Mouse (Mus musculus) frontal cortex, postnatal 36 days (tissue): ENCODE measurements around the gene Camta1.

Experiments
- DNase-seq, 2 experiments: peaks; one replicate each; pipeline ENCODE4 v3.0.0; 2022; ENCODE audit warnings: low spot score in 2 of 2

The Camta1 gene

DNA sequence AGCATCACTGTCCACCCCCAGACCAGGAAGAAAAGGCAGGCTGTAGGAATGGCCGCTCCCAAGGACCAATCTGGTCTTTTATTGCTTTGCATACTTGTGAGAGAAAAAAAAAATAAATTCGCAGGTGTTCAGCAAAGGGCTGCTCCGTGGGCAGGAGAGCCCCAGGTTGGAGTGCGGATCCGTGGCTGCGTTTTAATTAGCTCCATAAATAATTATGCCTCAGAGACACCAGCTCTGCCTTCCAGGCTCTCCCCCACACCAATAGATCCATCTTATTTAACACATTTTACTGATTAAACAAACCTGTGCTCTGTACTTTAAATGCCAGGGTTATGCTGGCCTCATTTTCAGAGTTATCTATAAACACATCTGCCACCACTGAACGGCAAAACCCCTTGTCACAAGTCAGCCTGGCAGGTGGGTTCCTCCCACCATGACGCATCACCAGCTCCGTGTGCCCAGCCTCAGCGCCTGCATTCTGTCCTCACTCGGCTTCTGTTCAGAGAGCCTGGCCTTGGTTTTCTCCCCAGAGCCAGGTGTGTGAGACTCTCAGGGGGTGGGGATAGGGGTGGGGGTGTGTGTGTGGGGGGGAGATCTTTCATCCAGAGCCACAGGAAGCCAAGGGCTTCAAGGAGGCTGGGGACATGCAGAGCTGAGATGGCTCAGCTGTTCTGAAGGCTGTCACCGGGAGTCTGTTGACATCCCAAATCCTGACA, 475.5 kb downstream of the Camta1 start:
- DNase-seq: no peak

DNA sequence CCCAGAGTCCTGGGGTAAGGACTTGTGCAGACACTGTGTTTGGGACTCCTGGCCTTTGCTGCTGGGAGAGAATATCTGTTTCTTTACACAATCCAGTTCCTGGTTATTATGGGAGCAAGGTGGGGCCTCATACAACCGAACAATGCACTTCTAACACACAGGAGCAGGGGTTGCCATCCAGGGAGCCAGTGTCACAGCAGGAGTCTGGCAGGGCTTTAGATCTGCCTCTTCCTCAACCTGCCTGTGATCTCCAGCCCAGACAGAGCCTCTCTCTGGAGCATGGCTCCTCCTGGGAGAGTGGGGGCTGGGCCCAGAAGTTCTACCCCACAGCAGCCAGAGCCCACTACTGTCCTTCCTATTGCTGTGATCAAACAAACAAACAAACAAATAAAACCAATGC, 483.9 kb downstream of the Camta1 start:
- no peak for DNase-seq

DNA sequence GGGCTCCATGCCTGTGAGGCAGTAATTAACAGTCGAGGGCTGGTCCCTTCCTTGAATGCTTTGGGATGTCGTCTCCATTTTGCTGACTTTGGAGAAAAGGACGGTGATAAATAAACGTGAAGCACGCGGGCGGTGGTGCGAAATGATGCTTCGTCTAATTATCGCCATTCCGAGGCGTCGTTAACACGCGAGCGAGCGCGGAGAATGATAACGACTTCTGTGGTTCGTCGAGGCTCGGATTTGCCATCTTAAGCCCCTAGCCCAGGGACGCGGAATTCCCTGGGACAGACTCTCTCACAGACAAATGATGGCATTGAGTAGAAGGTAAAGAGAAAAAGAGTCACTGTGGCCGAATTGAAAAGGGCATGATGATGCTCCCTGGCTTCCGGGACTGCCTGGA, 485.4 kb downstream of the Camta1 start:
- DNase-seq: no peak

DNA sequence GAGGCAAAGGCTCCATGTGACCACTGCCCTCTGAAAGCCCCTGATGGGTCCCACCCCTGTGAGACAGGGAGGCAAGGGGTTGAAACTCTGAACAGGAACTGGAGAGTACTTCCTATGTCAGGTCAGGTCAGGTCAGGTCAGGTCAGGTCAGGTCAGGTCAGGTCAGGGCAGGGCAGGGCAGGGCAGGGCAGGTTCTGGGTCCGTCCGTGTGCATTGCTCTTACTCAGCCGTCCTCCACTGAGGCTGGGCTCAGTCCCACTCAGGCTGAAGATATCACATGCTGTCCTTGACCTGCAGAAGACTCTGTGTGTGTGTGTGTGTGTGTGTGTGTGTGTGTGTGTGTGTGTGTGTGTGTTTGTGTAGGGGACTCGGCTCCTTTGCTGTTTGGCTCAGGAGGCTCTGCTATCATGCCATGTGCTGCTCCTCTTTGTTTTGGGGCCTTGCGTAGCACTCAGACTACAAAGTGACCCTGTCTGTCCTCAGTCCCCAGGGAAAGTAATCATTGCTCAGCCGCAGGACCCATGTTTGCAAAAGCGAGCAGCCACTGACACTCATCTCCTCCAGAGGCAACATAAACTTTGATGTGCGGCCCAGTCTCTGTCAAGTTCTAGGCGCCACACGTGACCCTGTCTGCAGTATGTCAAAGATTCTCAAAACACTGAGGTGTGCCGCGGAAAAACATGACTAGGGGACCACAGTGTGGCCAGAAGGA, 488.7 kb downstream of the Camta1 start:
- DNase-seq: no peak

DNA sequence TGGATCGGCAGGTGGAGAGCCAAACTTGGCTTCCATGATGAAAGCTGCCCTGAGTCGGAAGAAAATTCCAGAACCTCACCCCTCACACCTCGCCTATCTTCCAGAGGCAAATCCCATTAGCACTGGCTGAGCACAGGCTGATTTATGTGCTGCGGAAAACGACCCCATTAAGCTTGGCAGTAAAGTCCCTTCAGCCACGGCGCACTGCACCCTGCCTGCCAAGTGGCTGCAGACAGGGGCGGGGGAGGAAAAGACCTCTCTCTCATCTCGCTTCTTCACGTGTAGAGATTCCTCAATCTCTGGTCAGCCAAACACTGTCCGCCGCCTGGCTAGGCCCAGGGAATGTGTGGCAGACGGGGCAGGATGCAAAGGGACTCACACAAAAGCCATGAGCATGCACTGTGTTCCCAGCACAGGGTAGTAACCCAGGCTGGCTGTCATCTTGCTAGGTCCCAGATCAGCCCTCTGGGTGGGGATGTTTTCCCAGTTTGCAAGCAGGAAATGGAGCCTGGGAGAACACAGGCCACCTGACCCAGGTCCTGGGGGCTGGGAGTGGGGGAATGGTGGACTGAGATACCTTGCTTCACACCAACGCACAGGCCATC, 494.6 kb downstream of the Camta1 start:
- DNase-seq: no peak

DNA sequence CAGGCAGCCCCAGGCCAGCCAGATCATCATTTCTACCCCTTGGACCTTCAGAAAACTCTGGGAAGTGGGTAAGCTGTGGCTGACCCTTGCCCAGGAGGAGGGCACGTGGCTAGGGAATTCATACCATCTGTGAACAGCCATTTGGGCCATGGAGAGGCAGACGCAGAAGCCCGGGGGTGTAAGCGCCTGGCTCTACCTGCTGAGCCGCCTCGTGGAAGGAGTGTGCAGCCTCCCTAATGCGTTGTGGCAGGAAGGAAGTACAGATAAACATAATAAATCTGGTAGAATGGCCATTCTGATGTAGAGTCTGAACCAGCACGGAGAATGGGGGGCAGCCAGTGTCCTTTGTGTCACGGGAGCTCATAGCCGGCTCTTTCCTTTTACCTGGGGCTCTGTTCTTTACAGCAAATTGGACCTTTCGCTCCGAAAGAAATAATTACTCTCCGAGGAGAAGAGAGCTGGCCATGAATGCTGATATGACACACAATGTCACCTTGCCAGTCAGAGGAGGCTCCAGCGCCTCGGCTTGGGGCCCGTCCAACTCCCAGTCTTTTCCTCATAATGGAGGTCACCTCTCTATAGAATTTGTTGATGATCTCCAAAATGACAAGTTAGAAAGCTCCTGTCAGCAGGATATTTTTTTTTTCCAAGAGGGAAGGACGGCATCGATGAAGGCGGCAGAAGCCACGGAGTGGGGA, 500.6 kb downstream of the Camta1 start:
- DNase-seq: no peak

DNA sequence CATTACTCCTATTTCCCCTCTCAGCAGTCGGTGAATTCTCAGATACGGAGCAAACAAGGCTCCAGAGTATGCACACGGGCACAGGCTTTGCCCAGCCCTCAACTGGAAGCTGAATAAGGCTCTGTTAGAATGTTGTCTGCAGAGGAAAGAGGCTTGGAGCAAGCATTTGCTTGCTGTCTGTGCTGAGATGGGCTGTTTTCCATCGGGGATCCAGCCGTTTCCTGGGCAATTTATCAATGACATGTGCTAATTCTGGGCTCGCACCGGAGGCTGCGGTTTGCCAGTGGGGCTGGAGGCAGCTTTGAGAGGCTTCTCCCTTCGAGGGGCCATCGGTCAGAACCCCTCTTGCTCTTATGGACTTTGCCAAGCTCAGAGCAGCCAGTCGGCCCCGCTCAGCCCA, 506.2 kb downstream of the Camta1 start:
- peak in 1 of 2 experiments; percentile 10 for DNase-seq

DNA sequence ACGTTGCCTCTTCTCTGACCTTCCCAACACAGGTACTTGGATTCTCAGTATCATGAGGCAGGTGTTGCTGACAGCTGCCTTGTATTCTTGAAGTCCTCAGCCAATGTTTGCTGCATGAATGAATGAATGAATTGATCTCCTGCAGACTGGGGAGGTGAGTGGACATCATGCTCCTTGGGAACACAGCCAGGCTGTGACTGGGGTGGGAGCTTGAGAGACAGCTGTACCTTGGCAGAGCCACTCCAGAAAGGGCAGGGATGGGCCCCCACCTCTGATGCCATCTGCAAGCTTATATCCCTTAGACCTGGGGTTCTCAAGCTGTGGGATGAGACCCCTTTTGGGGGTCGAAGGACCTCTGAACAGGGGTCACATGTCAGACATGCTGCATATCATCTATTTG, 508.9 kb downstream of the Camta1 start:
- DNase-seq: no peak

DNA sequence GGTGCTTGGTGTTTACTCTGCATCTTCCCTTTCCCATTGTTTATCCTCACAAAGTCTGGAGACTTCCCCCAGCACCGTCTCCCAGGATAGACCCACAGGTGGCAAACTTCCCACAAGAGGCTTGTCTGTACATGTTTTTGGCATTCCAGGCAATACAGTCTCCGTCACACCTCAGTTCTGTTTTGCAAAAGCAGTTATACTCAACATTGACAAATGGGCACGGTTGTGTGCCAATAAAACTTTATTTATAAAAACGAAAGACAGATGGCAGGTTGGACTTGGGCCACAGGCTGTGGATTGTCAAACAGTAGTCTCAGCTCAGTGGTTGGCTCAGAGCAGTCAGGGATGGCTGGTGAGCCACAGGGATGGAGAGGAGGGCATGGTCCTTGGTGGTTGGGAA, 509.4 kb downstream of the Camta1 start:
- DNase-seq: peak in 1 of 2 experiments; percentile 44

DNA sequence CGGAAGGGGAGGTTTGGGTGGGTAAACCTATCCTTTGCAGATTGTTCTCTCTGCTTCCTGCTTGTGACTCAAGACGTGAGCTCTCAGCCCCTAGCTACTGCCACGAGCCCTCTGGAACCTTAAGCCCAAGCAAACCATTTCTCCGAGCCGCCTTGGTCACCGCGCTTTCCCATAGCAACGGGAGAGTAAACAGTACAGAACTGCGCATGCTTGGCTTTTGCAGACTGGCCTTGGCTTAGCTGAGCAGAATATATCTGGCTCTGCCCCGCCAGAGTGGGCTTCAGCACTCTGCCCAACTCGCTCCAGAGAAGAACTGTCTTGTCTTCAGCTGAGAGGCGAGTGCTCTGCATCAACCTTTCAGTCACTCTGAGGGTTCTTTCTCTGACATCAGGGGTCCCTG, 509.9 kb downstream of the Camta1 start:
- DNase-seq: peak in 1 of 2 experiments; percentile 5

DNA sequence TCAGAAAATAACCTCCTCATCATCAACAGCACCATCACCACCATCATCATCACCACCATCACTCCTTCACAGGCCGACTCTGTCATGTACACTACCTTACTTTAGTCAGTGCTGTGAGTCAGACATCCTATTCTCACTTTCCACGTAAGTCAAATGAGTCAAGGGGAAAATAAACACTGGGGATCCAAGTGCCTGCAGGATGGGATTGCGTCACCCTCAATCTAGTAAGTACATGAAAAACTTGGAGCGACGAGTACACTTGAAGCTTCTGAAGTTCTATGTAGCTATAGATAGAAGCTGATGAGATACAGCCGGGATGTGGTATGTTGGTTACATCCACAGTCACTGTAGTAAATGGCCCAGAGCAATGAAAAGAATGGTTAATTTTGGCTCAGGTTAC, 514.1 kb downstream of the Camta1 start:
- DNase-seq: no peak

DNA sequence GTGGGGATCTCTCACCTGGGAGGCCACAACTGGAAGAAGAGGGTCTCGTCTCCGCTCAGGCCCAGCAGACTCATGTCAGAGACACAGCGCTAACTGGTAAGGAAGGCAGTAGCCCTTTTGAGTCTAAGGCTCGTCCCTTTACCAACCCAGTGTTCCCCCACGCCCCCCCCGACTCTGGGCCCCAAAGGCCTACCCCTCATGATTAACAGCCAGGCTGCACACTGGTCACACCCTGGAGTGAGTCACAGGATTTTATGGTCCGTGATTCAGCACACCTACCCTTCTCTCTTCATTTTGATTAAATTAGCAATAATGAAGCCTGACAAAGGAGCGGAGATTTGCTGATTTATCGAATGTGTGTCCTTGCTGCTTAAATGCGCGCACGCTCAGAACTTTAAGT, 515.0 kb downstream of the Camta1 start:
- no peak for DNase-seq

DNA sequence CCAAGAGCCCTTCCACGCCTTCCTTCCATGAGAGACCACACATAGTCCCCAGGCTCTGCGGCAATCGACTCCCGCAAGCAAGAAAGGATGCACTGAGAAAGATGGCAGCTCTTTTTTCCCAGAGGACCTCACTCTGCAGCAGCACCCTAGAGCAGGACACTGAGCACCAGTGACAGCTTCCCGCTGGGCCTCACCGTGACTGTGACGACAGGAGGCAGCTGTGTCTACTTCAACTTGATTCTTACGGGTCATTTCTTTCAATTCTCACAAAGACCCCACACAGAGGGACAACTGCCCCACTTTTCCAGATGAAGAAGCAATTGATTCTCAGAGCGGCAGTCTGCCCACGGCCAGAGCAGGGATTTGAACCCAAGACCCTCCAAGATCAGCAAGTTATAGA, 516.9 kb downstream of the Camta1 start:
- no peak for DNase-seq

DNA sequence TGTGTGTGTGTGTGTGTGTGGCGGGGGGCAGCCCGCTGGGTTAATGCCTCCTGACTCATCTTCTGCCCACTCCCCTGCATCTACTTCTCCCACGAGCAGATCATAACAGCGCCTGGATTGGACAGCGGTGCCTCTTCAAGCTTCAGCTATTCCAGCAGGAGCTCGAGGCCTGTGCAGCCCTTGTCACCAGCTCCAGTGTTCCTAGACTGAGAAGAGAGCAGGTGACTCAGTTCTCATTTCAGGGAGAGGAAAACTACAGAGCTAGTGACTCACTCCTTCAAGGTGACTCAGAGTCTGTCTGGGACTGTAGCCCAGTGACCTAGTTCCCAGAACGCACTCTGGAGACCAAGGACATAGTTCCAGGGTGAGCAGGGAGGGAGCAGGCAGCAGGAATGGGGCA, 522.3 kb downstream of the Camta1 start:
- DNase-seq: peak; percentile 53 to 58

DNA sequence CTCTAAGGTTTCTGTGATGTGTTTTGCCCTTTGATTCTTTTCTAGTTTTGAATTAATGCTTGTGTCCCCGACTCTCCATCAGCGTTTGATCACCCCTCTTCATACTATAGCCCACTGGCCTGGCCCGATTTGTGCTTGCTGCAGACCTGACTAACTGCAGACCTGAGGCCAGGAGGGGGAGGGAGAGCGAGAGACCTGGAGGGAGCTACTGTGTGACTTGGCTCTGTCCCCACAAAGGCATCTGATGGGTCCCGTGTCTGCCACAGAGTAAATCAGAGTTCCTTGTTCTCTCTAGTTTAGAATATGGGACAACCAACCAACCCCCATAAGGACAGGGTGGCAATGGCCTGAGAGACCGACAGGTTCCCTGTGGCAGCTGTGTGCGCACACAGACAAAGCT, 522.7 kb downstream of the Camta1 start:
- no peak for DNase-seq

DNA sequence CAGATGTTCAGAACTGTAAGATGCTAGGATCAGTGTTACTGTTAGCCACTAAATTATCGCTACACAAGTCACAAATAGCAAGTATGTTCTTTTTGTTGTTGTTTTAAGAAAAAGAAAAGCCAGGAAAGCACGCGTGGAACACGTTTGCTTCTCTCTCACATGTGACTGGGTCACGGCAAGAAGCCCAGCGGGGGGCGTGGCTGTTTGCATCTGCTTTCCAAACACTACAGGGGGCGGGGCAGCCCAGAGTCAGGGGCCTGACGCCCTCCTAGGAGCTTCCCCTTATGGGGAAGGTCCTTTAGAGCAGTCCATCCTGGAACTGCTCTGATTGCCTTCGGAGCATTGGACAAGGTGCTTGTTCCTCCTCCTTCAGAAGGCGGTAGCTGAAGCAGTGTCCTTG, 524.1 kb downstream of the Camta1 start:
- DNase-seq: no peak

DNA sequence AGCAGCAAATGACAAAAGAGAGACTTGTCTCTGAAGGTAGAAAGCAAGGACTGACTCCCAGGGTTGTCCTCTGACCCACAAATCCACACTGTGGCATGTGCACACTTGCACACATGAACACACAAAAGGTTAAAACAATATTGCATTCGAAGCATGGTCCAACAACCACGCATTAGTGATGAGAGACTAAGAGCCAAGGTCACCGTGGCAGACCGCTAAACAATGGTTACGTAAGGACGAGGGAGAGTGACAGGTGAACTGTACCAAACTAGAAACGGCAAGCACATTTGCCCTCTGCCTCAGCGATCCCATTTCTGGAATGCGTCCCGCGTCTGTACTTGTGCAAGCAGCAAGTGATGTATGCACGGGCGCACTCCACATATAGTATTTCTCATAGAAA, 525.3 kb downstream of the Camta1 start:
- no peak for DNase-seq

DNA sequence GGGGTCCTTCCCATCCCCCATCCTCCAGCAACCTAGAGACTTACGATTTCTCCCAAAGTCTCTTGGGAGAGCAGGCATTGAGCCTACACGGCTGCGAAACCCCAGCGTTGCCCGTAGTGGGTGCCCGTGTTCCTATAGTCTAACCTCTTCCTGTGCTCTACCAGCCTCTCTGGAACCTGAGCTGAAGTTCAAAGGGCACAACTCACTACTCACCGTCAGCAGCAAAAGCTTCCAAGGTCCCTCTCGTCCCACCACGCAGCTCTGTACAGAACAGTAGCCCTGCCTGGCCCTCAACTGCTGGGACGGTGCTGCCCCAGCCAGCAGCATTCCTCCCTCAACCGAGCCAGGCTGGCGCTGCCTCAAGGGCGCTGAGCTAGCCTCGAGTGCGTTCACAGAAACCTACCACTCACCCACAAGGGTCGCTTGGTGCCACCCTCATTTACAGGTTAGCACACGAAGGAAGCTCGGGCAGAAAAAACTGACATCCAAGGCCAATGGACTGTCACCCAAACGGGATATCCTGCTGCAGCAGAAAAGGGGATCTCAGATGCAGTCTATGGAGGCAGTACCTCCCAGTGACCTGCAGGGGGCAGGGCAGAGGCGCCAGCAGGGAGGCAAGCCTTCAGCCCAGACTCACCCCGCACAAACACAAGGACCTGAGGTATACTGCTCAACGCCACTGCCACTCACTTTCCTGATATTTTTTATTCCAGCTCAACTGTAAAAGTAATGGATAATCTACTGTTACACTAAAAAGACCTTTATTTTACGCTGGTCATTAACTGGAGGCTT, 526.5 kb downstream of the Camta1 start:
- peak; percentile 26 to 40 for DNase-seq

DNA sequence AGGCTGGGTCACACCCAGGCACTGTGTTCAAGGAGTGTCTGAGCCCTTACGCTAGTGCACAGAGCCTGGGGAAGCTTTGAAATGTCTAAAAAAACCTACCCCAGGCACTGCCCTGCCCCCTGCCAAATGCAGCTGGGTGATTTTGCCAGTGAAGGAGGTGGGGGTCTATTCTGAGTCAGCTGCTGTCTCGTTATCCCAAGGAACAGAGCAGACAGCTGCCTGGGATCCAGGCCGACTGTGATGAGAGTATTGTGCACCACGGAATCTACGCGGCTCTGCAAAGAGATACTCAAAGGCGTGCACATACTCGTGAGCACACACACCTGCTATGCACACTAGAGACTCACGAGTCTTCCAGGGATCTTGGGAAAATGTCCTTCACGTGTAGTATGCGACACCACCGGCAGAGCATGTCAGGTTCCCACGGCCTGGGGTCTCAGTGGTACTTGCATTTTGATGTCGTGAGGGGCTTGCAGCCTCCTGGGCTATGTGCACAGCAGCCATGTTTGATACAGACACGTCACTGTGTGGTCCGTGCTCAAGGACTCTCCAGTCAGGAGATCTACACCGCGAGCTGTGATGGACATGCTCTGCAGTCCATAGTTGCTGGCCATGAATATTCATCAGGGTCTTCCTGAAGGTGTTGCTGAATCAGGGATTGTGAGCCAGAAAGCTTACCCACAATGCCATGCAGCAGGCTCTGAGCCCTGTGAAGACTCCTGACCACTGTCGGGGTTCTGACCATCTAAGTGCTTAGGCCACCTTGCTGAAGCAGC, 529.4 kb downstream of the Camta1 start:
- no peak for DNase-seq

DNA sequence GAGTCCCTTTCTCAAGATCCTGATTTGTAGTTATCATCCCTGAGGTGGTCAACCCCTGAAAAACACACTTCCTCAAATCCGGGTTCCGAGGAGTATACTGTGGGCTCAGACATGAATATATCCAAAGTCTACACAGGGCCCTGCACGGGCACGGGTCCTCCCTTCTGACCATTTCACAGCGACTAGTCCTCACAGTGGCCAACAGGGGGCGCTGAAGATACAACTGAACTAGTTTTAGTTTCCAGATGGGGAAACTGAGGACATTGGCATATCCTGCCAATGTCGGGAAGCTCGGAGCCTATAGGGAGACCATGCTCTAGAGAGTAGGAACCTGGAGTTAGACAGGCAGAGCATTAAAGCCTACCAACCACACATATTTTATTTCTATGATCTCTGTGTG, 530.7 kb downstream of the Camta1 start:
- no peak for DNase-seq

DNA sequence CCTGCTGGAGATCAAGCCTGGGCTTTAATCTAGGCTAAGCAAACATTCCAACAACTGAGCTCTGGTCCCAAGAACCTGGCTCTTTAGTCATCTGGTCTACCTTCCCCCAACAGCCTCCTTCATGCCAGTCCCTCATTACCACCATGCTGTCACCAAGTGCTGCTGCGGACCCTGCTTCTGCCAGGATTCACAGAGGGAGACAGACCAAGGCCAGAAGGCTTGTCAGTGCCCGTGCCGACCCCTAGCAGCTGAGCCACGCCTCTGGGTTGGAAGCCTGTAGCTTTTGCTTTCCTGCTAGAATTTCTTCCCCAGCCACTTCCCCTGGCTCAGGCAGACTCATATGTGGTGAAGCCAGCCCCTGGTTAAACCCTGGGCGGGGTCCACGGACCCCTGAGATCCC, 533.6 kb downstream of the Camta1 start:
- DNase-seq: no peak
